Mouse (Mus musculus) megakaryocyte-erythroid progenitor cell, adult 5-6 weeks (primary cell): ENCODE data around the gene Fli1. TPM values are rescaled to one million over a fixed set of nuclear protein-coding genes. Genes with fewer than 3 reads are reported as not detected.
A peak's percentile ranks its signal among the peaks of the same experiment; 100 is the strongest.

ENCODE experiments used
- ATAC-seq: replicated peaks from 2 replicates; pipeline ENCODE4 v1.8.0; 2016; ENCODE audit warnings: mild to moderate bottlenecking, inconsistent platforms; ENCODE audit not compliant: severe bottlenecking, poor library complexity, low FRiP score, low TSS enrichment
- total RNA-seq, 2 experiments: library from RNA; stranded (forward) in 1 of 2; stranded (reverse) in 1 of 2; fragments of 200-1000, 215-1000 nt in 1 of 2; fragments of >200 nt in 1 of 2; fragmentation: Nextera tagmentation in 1 of 2; gene quantifications; 2 replicates each; pipeline ENCODE4 v1.2.3; 2014 to 2017

The Fli1 gene
- total RNA-seq, 2 experiments from 2014 or later = 8.9 to 17.7 TPM

DNA sequence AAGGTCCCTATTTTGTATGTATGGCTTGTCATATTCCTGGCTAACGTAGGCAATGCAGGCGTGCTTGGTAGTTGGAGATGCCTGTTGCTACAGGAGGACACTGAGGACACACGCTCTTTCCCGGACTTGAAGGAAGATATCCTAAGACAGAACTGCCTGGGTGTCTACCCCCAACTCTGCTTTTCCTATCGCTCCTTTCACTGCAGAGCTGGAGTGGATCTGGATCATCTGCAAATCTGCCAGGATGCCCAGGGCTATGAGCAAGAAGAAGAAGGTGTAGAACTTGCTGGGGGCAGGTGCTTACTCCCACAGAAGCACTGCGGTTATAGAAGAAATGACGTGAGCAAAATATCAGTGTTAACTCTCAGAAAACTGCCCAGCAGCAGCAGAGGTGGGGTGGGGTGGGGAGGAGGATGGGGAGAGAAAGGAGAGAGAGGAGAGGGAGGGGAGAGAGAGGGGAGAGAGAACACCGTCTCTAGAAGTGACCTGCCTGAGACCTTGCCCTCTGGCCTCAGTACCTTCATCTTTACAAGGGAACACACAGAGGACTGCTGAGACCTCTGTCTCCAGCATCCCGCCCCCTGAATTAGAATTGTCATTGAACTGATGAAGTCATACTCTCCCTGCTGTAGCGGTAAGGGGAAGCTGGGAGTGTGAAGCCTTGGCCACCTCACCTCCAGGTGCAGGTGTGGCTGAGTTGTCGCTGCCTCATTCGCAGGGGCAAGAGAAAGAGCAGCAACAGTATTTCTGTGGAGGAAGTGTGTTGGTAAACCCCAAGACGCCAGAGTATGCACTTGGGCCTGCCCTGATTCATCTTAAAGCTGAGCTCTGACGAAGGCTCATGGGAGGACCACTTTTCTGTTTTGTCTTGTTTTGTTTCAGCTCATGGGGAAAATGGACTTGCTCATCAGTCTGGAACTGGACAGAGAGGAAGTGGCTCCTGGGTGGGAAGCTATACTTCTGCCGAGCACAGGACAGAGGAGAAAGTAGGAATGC is 35.5 kb downstream of the Fli1 start:
- ATAC-seq = no peak

DNA sequence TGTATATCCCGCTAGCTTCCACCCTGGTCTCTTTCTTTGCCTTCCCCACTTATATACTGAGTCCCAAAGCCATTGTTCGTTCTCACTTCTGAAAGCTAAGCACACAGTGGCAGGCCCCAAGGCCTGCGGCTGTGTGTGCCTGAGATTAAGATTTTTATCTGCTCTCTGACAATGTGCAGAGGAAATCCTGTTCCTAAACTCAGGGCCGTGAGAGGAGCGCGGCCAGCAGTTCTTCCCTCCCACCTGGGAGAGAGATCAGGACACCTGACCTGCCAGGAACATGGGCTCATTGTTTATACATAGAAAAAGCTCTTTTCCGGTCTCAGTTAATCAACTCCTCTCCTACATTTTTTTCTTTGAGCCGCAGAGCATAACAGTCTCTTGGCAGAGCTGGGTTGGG is 36.5 kb downstream of the Fli1 start:
- peak; percentile 67 for ATAC-seq

DNA sequence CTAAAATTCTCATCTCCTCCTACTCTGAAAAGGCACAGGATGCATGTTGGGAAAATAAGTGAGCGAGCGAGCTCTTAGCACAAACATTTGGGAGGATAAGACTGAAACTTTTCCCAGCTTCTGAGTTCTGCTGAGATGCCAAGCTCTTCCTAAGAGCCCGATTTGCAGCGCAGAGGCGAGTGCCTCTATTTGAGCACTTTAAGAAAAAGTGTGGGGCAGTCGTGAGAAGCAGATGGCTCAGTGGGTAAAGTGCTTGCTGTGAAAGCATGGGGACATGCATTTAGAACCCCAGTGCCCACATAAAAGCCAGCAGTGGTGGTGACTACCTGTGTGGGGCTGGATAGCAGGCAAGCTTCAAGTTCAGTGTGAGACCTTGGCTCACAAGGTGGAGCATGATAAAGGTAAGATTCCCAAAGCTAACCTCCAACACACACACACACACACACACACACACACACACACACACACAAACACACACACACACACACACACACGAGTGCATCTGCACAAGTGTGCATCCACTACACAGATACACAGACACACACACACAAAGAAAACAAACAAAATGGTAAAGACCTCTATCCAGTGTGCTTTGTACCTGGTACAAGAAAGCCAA is 37.1 kb downstream of the Fli1 start:
- ATAC-seq = no peak

DNA sequence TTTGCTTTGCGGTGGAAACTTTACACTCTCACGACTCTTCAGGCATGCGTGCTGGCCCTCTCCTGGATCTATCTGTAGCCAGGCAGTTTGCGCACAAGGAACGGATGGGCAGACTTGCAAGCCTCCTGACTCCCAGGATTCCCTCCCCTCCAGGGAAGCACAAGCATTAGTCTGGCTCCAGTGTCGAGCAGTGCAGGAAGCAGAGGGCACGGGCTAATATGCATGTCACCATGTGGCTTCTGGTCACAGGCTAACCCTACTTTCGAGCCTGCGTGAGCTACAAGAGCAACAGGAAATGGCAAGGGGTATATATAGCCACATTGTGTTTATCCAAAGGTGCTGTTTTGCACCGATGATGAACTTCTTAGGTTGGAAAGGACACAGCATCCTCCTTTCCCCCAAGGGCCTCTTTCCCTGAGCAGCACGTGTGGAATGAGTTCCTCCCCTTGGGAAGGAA is 38.6 kb downstream of the Fli1 start:
- ATAC-seq = no peak

DNA sequence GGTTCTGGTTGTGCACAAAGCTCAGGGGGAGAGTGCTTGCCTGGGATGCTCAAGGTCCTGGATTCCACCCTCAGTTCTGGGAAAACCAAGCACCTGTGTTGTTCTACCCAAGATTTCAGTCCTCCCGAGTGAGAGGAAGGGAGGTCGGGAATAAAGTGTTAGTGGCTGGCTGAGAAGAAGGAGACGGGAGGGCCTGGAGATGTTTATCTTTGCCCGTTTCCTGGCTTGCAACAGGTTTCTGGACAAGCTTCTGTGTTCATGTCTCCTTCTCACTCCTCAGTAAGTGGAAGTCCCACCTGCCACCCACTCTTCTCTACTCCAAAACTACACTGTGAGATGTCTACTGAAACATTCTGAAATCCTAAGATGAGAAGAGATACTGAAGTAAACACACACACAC is 39.2 kb downstream of the Fli1 start:
- no peak for ATAC-seq

DNA sequence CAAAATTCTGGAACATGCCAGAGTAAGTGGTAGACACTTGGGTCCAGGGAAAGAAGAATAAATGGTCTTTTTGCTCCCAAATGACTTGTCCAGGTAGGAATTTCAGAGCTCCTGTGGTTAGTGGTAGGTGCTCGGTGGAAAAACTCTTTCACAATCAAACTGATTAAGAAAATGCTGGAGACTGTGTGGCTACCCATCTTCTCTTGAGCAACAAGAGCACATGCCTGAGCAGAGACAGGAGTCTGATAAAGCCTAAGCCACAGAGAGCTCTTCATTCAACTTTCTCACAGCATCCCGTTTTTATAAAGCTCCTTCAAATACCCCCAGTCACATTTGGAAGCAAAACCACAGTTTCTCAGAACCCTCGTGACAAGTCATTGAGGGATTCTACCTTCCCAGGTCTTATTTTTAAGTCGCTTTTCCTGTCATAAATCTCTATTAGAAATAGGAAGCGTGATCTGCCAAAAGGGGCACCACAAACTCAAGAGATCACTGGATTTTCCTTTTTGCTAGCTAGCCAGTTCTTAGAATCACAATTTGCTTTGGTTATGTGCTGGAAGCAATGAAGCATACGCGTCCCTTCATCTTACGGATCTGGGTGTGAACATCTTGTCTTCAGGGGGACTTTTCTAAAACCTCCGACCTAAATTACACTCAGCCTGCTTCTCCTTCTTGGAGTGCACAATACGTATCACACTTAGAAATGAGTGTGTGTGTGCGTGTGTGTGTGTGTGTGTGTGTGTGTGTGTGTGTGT is 40.2 kb downstream of the Fli1 start:
- no peak for ATAC-seq

DNA sequence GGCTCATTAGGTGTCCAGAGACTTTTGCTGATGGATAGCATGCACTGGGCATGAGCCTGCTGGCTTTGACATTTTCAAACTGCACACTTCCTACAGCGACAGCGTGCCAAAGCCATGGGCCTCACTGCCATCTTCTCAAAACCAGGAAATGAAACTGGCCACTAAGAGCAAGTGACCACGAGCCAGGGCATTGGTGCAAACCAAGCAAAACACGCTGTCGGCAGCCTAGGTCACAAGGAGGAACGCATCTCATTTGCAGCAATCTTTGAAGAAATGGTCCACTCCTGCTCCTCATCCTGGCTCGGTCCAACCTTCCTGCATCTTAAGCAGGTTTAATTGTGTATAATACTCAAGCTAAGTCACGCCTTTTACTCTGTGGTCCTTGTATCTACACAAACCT is 41.8 kb downstream of the Fli1 start:
- ATAC-seq = no peak

DNA sequence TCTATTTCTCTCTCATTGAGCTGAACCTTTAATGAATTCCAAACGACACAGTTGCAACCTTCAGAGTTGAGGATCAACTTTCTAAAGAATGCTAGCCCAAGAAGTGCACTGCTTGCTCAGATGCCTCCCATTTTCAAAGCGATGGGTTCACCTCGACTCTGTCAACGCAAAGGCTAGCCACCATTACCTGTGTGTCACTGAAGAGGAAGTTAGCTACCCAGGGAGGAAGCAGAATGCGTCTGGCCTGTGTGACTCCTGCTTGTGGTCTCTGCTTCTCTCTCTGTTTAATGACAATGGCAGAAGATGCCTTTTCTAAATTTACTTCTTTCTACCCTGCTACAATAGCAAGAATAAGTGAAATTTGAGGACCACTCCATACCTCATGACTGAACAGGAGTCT is 42.6 kb downstream of the Fli1 start:
- ATAC-seq = no peak

DNA sequence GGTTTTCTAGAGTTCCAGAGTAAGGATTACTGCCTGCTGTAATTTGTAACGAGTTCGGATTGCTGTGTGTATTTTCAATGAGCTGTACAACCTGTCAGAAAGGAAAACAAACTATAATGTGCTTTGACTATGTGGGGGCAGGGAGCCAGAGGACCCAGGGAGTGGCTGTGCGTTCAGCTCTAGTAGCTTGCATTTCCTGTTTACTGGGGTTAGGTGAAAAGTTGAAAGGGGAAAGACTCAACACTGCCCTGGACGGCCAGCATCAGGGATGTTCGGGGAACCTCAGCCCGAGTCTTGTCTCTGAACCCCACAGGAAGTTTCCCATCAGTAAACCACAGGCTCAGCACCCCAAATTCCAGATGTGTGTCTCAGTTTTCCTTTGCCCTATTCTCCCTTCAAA is 43.2 kb downstream of the Fli1 start:
- no peak for ATAC-seq

DNA sequence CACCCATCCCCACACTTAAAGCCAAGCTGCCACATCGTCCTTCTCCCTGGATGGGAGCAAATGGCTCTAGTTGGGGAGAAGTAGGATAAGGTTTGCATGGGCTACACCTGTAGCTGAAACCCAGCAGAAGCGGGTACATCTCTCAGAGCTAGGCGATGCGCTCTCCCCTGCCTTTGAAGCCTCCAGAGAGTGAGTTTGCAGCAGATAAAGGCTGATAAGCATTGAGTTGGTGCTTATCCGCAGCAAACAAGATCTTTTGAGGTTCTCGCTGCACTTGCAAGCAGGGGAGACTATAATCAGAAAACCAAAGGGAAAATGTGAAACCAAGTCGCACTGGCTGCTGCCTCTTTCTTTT is 47.0 kb downstream of the Fli1 start:
- ATAC-seq = peak; percentile 82

DNA sequence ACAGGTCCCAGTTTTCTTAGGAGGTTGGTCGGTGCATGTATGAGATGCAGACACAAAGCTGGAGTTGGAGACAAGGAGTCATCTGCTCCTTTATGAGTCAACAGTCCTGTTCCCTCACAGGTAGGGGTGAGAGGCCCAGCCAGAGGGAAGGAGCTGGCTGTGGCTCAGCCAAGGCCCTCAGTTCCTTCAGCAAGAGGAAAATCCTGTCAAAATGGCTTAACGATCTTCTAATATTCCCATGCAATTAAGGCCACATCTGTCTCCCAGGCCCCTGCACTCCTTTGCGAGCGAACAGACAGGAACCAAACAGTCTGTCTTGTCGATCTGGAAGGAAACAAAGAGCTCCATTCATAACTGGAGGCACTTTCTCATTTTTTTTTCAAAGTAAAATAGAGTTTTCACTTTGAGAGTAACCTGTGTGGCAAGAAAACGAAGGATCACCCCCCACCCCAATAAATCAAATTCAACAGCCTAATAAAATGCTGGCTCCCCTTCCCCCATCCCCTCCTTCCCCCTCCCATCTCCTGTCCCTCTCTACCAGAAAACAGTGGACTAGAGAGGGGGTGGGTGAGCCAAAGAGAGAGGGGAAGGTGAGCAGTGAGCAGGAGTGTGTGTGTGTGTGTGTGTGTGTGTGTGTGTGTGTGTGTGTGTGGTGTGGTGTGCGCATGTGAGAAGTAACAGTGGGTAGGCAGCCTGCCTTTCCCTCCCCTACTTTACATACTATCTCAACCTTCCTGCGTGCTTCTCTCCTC is 47.6 kb downstream of the Fli1 start:
- no peak for ATAC-seq

DNA sequence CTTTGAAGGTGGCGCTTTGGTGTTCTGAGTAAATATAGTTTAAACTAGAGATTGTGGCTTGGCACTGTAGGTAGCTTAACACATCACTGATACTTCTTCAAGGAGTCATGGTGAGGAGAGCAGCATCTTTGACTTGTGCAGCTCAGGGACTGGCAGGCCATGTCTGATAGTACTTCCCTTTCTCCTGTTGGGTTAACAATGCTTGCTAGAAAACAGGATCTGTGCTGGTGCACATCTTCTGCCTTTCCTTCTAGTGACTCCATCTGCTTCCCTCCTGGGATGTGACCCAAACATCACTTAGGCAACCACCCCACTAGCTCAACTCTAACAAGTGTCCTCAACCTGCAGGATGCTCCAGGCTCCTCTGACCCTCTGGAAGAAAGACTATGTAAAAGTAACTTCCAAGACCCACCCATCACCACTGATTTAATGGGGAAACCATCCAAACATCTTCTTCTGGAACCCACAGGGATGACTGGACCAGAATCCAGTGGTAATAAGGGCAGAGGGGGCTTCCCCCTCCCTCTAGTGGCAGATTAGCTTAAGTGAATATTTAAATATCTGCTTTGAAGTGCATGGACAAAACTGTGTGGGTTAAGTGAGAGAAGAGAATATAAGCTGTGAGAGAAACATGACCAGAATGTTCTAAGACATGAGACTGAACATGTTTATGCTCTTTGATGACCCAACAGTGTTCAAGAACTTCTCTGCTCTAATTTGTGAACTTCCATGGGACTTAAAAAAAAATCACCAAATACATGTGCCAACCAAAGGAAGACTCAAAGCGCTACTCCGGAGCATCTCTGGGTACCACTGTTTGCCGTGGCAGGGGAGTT is 48.9 kb downstream of the Fli1 start:
- ATAC-seq = no peak

DNA sequence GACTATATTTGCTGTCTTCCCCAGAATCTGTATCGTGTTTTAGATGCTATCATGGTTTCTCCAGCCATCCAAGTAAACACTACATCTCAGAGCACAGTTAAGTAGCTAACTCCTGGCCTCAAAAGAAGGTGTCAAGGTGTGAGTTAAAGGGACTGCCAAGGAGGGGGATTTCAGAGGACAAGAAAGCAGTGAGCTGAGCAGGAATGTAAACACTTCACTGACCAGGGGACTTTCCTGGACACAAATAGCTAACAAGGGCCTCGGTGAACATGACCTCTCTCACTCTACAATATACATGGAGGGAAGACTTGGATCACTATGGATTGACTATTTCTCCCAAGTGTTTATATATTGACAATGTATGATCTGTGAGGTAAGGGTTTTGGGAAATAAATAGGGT is 49.9 kb downstream of the Fli1 start:
- ATAC-seq = no peak

DNA sequence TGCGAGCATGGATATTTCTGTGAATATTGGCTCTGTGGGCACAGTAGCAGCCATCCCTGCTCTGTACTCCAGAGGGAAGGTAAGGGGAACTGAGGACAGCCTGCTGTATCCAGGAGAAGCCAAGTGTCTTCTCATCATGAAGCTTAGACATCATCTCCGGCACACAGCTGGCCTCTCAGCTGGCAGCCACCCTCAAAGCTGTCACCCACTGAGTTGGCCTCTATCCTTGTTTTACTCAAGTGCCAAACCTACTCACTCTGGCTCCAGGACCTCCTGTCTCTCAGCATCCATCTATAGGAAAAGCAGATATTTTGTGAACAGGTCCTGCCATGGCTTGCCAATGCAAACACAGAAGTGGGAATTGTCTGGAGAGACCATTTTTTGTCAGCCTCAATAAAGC is 51.2 kb downstream of the Fli1 start:
- no peak for ATAC-seq

DNA sequence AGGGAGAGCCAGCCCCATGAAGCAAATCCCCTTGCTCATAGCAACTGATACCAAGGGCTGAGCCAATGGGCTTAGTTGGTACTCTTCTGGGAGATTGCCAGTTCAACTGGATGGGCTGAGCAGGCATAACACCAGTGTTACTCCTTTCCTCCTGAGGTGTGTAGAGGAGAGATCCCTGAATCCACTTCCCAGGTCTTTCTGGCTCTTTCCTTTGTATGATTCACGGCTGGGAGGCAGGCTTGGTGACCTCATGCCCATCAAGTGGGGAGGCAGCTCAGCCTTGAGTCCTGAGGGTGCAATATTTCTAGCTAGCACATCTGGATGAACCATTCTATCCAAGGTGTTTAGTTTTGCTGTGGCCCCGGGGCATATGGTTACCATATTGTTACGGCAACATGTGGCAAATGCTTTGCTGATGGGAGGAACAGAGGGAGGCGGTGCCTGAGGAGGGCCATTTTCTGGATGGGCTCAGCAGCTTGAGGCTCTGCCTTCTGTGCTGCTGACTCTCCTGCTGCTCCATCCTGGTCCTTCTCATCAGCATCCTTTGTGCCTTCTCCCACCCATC is 52.8 kb downstream of the Fli1 start:
- no peak for ATAC-seq

DNA sequence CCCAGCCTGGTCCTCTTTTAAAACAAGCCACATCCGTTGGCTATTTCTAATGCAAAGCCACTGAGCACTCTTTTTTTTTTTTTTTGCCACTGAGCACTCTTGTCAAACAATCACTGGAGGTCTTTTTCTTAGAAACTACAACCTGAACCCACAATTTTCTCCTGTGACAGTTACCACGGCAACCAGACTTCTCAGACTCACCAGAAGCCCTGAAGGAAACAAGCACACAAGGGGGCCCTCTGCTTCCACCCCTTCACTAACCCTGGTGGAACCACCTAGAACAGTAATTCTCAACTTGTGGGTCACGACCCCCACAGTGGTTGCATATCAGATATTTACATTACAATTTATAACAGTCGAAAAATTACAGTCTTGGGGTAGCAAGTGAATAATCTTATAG is 53.3 kb downstream of the Fli1 start:
- no peak for ATAC-seq

DNA sequence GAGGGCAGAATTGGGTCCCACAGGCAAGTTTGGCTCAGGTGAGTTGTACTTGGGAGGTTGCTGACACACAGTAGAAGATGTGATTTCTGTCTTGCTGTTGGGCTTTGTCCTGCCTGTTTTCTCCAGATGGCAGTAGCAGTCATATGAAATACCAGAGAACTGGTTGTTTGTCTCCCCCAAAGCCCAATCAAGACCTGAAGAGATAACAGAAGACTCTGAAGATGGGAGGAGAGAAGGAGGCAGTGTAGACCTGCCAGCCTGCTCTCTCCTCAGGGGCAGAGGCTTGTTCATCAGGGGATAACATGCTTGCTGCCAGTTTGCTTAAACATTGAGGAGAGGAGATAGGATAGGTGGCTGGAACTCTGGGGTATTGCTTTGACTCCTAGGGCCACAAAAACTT is 54.0 kb downstream of the Fli1 start:
- ATAC-seq = peak; percentile 51; the same call in 1 of the 2 replicates

DNA sequence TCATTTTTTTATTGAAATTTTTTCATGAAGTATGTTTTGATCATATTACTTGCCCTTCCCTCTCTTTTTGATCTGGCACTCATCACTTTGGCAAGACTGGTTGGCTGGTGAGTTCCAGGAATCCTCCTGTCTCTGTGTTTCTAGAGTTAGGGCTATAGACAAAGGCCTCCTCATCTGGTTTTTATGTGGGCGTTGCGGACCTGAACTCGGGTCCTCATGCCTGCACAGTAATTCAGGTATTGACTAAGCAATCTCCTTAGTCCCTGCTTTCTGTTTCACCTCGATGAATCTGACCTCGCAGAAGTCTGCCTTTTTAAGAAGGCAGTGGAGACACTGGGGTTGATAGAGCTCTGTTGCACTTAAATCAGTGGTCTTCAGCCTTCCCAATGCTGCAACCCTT is 54.8 kb downstream of the Fli1 start:
- ATAC-seq = no peak
